Mouse (Mus musculus) kidney, postnatal 0 days (tissue): Measurements from ENCODE around the gene Mroh2a. TPM values are rescaled to one million over a fixed set of nuclear protein-coding genes. Genes with fewer than 3 reads are reported as not detected.

Experiments
- ATAC-seq: fragments of 200-750 bp; cut with Nextera tagmentation; replicated peaks from 2 replicates; pipeline ENCODE4 v1.8.0; 2017; ENCODE audit warnings: low read depth, moderate number of reproducible peaks, moderate TSS enrichment, moderate library complexity; ENCODE audit not compliant: low FRiP score
- DNase-seq: peaks from one replicate; pipeline ENCODE4 v3.0.0-alpha.2; 2016; ENCODE audit warnings: low spot score
- H3K27ac ChIP-seq: fragments of 300-500 bp; sonication (generic); 2 replicates; pipeline ENCODE4 v1.5.1; 2014; ENCODE audit warnings: mild to moderate bottlenecking
- H3K27me3 ChIP-seq: fragments of 300-500 bp; sonication (generic); 2 replicates; pipeline ENCODE4 v1.6.1; 2014; ENCODE audit warnings: low read length, mixed read lengths; ENCODE audit not compliant: insufficient read depth
- H3K36me3 ChIP-seq: fragments of 300-500 bp; sonication (generic); 2 replicates; pipeline ENCODE4 v1.6.1; 2014; ENCODE audit warnings: low read length, mixed read lengths; ENCODE audit not compliant: insufficient read depth
- H3K4me1 ChIP-seq: fragments of 300-500 bp; sonication (generic); replicated peaks from 2 replicates; pipeline ENCODE4 v1.6.1; 2014; ENCODE audit warnings: antibody characterized with exemption, low read length, mixed read lengths; ENCODE audit not compliant: insufficient read depth
- H3K4me2 ChIP-seq: fragments of 300-500 bp; sonication (generic); 2 replicates; pipeline ENCODE4 v1.6.1; 2014; ENCODE audit warnings: mild to moderate bottlenecking, low read length, moderate library complexity, mixed read lengths
- H3K4me3 ChIP-seq: fragments of 300-500 bp; sonication (generic); replicated peaks from 2 replicates; pipeline ENCODE4 v1.5.1; 2014; ENCODE audit warnings: low read depth, low read length
- H3K9ac ChIP-seq: fragments of 300-500 bp; sonication (generic); 2 replicates; pipeline ENCODE4 v1.6.1; 2014; ENCODE audit warnings: low read depth, low read length
- H3K9me3 ChIP-seq: fragments of 300-500 bp; sonication (generic); replicated peaks from 2 replicates; pipeline ENCODE4 v1.6.1; 2016; ENCODE audit warnings: low read length, inconsistent platforms, mixed read lengths
- CTCF ChIP-seq: IDR thresholded peaks from 2 replicates; pipeline ENCODE4 v1.5.1; 2016; ENCODE audit warnings: antibody characterized with exemption, low read depth, mild to moderate bottlenecking, moderate library complexity
- WGBS: fragments of 180-500 bp; shearing (Covaris S2); extraction: QIAGEN DNeasy Blood & Tissue Kit; methylation state at CpG from one replicate; pipeline ENCODE4 v1.1.7; 2014; 5-methylcytosine and 5-hydroxymethylcytosine counted together
- polyA plus RNA-seq: library from polyadenylated mRNA; unstranded; fragments of >200 nt; fragmentation: Nextera tagmentation; extraction: Ambion mirVana; gene quantifications from 2 replicates; pipeline ENCODE4 v1.2.1, GENCODE M21; 2015

The Mroh2a gene
- polyA plus RNA-seq, 1 experiment from 2014 or later: 0.66 TPM

DNA sequence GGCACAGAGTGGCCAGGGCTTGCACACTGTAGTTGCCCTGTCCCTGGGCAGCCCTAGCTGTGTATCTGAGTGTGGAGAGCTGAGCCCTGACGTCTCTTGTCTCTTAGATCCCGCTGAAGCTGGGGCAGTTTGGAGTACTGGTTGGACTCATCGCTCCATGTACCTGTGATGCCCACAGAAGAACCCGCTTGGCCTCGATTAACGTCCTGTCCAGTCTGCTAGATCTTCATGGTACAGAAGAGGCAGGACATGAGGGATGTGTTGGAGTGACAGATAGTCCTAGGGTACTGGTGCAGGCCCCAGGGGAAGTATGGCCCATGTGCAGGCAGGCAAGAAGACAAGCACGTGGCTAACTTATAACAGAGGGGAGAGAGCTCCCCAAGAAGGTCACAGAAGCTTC, 22.8 kb downstream of the Mroh2a start:
- no peak for TF ChIP-seq CTCF
- Histone ChIP-seq H3K9ac (no peak overlapping the region), H3K4me2 (no peak overlapping the region), H3K4me1 (no peaks in the 10 kb centered on the region), H3K27ac (no peak overlapping the region), H3K9me3 (peaks cover 38% of the 10 kb centered on the region), H3K4me3 (no peak overlapping the region), H3K27me3 (no peaks in the 10 kb centered on the region), H3K36me3 (no peaks in the 10 kb centered on the region)
- ATAC-seq: no peak
- 75% methylated on average over 7 of the region's 7 CpGs for WGBS
- no peak for DNase-seq

DNA sequence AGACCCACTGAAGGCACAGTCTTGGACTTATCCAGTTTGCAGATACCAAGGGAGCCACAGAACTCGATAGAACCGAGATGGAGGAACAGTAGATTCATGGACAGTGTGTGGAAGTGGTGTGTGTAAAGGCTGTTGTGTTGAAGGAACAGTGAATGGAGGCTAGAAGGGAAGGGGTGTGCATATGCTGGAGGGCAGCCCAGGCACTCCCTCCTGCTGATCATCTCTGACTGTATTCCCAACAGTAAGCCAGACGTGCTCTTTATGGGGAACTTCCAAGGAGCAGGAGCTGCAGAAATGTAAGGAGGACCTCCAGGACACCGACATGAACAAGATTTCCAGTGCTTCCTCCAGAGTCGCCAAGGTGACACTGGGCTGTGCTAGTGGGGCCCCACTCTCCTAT, 23.2 kb downstream of the Mroh2a start:
- H3K9ac ChIP-seq: no peak overlapping the region
- H3K9me3 ChIP-seq: peaks cover 35% of the 10 kb centered on the region
- no peak for ATAC-seq
- no peaks in the 10 kb centered on the region for H3K27me3 ChIP-seq
- H3K4me2 ChIP-seq: no peak overlapping the region
- H3K36me3 ChIP-seq: no peaks in the 10 kb centered on the region
- 83% methylated on average over 5 of the region's 5 CpGs for WGBS
- H3K4me1 ChIP-seq: no peaks in the 10 kb centered on the region
- DNase-seq: no peak
- H3K4me3 ChIP-seq: no peak overlapping the region
- no peak for TF ChIP-seq CTCF
- no peak overlapping the region for H3K27ac ChIP-seq

DNA sequence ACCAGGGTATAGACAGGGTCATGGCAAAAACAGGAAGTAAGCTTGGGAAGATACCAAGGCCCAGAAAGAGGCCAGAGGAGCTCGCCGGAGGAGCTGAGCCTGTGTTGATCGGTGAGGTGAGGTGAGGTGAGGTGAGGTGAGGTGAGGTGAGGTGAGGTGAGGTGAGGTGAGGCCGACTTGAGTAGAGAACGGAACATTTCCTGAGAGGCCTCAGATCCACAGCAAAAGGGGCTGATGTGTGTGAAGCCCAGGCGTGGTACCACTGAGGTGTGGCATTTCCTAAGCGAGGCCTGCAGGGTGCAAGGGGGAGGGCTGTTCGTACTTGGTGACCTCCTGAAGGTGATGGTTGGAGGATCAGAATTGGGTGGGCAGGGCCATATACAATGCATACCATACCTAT, 26.3 kb downstream of the Mroh2a start:
- no peak overlapping the region for H3K27ac ChIP-seq
- ATAC-seq (0 out of 2 replicates have a peak, but pooled peaks have one; percentile 8), DNase-seq (no peak)
- H3K27me3 ChIP-seq: no peaks in the 10 kb centered on the region
- TF ChIP-seq CTCF: no peak
- no peaks in the 10 kb centered on the region for H3K4me1 ChIP-seq
- 62% methylated on average over 8 of the region's 8 CpGs for WGBS
- no peak overlapping the region for H3K4me3 ChIP-seq
- H3K36me3 ChIP-seq: no peaks in the 10 kb centered on the region
- H3K9me3 ChIP-seq: peaks cover 17% of the 10 kb centered on the region
- H3K4me2 ChIP-seq: no peak overlapping the region
- H3K9ac ChIP-seq: no peak overlapping the region

DNA sequence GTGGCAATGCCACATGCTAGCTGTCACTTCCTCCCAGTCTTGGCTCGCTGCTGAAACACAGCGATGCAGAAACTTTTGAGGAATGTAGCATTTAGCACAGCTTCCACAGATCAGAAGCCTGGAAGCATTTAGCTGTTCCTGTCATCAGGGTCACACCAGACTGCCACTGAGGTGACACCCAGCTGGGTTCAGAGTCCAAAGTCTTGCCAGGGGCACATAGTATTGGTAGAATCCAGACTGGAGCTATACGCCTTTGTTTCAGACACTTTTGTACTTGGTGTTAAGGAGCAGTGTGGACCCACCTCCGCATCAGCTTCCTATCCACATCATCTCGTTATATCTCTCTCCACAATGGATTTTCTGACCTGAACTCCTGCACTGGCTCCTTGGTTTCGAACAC, 26.8 kb downstream of the Mroh2a start:
- no peak for TF ChIP-seq CTCF
- ATAC-seq (no peak), DNase-seq (no peak)
- H3K9ac ChIP-seq: no peak overlapping the region
- no peak overlapping the region for H3K4me2 ChIP-seq
- H3K4me3 ChIP-seq: no peak overlapping the region
- no peaks in the 10 kb centered on the region for H3K27me3 ChIP-seq
- H3K36me3 ChIP-seq: no peaks in the 10 kb centered on the region
- peaks cover 17% of the 10 kb centered on the region for H3K9me3 ChIP-seq
- H3K27ac ChIP-seq: no peak overlapping the region
- H3K4me1 ChIP-seq: no peaks in the 10 kb centered on the region
- 70% methylated on average over 6 of the region's 6 CpGs for WGBS

DNA sequence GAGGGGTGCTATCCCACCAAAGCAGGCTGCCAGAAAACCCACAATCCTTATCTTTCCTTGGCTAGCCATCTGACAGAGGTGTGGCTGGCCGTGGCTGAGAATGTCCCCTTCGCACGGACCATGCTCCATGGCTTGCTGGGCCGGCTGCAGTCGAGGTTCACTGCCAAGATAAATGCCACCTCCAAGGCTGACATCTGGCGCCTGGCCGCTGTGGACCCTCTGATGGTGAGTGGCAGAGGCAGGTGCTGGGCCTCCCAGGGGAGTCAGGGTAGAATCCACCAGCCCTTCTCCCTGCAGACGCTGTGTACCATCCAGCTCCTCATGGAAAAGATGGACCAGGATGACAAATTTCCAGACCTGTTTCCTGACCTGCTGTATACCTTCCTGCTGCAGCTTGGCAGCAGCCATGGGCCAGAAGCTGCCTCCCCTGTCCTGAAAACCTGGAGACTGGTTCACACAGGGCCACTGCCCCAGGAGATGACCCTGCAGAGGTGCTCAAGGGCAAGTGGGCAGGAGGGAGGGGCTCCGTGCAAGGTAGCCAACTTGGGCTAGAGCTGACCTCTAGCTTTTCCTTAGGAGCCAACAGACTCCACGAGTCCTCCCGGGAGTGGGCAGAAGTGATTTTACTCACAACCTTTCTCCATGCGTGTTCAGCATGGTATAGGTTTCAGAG, 28.1 kb downstream of the Mroh2a start:
- DNase-seq (no peak), ATAC-seq (no peak)
- Histone ChIP-seq H3K27me3 (no peaks in the 10 kb centered on the region), H3K4me3 (no peak overlapping the region), H3K4me1 (peaks cover 8% of the 10 kb centered on the region), H3K9ac (no peak overlapping the region), H3K36me3 (0 out of 2 replicates have a peak, but pooled peaks cover 2% of the 10 kb centered on the region), H3K27ac (no peak overlapping the region), H3K9me3 (peaks cover 16% of the 10 kb centered on the region), H3K4me2 (no peak overlapping the region)
- WGBS: 79% methylated on average over 12 of the region's 12 CpGs
- TF ChIP-seq CTCF: no peak

DNA sequence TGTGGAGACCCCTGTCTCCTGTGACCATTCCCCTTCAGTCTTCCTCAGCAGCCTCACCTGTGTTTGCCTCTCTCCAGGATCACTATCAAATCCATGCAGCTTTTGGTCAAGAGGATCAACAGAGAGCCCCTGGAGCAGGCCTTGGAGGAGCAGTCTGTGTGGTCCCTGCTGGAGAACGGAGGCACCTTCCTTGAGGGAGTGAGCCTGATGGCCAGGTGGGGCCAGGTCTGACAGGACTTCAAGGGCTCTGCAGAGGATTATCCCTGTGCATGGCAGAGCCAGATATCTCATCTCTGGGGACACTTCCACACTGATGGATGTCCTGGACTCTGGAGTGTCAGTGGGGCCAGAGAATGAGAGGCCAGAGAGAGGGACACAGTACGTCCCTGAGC, 28.7 kb downstream of the Mroh2a start:
- Histone ChIP-seq H3K36me3 (peaks cover 8% of the 10 kb centered on the region; the same call in 1 of the 2 replicates), H3K9me3 (peaks cover 10% of the 10 kb centered on the region), H3K27ac (no peak overlapping the region), H3K4me3 (no peak overlapping the region), H3K9ac (no peak overlapping the region), H3K4me2 (no peak overlapping the region), H3K27me3 (no peaks in the 10 kb centered on the region), H3K4me1 (peaks cover 11% of the 10 kb centered on the region)
- ATAC-seq (no peak), DNase-seq (no peak)
- 61% methylated on average over 2 of the region's 2 CpGs for WGBS
- TF ChIP-seq CTCF: no peak
